Mouse (Mus musculus): ENCODE results near the gene Pde4b.

Pde4b gene

GRCm38 (mm10) chr4:102209773-102210172, 122.4 kb downstream of the Pde4b start:
- TF ChIP-seq CTCF (conservative IDR thresholded peaks at IDR 0.05; ENCODE audit: low read length) (no peak), POU5F1 (IDR thresholded peaks at IDR 0.05; ENCODE audit: borderline replicate concordance, low read length) (no peak), NANOG (IDR thresholded peaks at IDR 0.05; ENCODE audit: borderline replicate concordance, low read length) (no peak)
- Histone ChIP-seq H3K36me3 (ENCODE audit: insufficient read depth, low read length) (no peaks in the 10 kb centered on the region), H3K27me3 (ENCODE audit: insufficient read depth, low read length) (no peaks in the 10 kb centered on the region), H3K9me3 (ENCODE audit: low read length) (no peaks in the 10 kb centered on the region), H3K4me3 (replicated peaks; ENCODE audit: low read length) (no peak overlapping the region), H3K4me1 (replicated peaks; ENCODE audit: low read depth, low read length) (no peaks in the 10 kb centered on the region)

GRCm38 (mm10) chr4:102226700-102227099, 139.4 kb downstream of the Pde4b start:
- Histone ChIP-seq H3K9me3 (ENCODE audit: low read length) (no peaks in the 10 kb centered on the region), H3K4me1 (replicated peaks; ENCODE audit: low read depth, low read length) (no peaks in the 10 kb centered on the region), H3K4me3 (replicated peaks; ENCODE audit: low read length) (no peak overlapping the region), H3K36me3 (ENCODE audit: insufficient read depth, low read length) (no peaks in the 10 kb centered on the region), H3K27me3 (ENCODE audit: insufficient read depth, low read length) (no peaks in the 10 kb centered on the region)
- TF ChIP-seq POU5F1 (IDR thresholded peaks at IDR 0.05; ENCODE audit: borderline replicate concordance, low read length) (no peak), CTCF (conservative IDR thresholded peaks at IDR 0.05; ENCODE audit: low read length) (peak; percentile 31; the same call in 1 of the 2 replicates)

GRCm38 (mm10) chr4:102228953-102229586, 141.7 kb downstream of the Pde4b start:
- H3K9me3 ChIP-seq (ENCODE audit: low read length): no peaks in the 10 kb centered on the region

GRCm38 (mm10) chr4:102230898-102231297, 143.6 kb downstream of the Pde4b start:
- Histone ChIP-seq H3K27me3 (ENCODE audit: insufficient read depth, low read length) (no peaks in the 10 kb centered on the region), H3K36me3 (ENCODE audit: insufficient read depth, low read length) (no peaks in the 10 kb centered on the region), H3K4me3 (replicated peaks; ENCODE audit: low read length) (no peak overlapping the region), H3K9me3 (ENCODE audit: low read length) (no peaks in the 10 kb centered on the region), H3K4me1 (replicated peaks; ENCODE audit: low read depth, low read length) (peaks cover 12% of the 10 kb centered on the region; the same call in 1 of the 2 replicates)
- no peak for TF ChIP-seq CTCF (conservative IDR thresholded peaks at IDR 0.05; ENCODE audit: low read length)
- no peak for TF ChIP-seq POU5F1 (IDR thresholded peaks at IDR 0.05; ENCODE audit: borderline replicate concordance, low read length)
- no peak for TF ChIP-seq NANOG (IDR thresholded peaks at IDR 0.05; ENCODE audit: borderline replicate concordance, low read length)

More at GRCm38 (mm10) chr4:102228953-102229586, 141.7 kb downstream of the Pde4b start:
- H3K36me3 ChIP-seq (ENCODE audit: insufficient read depth, low read length): no peaks in the 10 kb centered on the region
- no peak overlapping the region for H3K4me3 ChIP-seq (replicated peaks; ENCODE audit: low read length)
- H3K27me3 ChIP-seq (ENCODE audit: insufficient read depth, low read length): no peaks in the 10 kb centered on the region
- H3K4me1 ChIP-seq (replicated peaks; ENCODE audit: low read depth, low read length): no peaks in the 10 kb centered on the region
- TF ChIP-seq POU5F1 (IDR thresholded peaks at IDR 0.05; ENCODE audit: borderline replicate concordance, low read length) (no peak), NANOG (IDR thresholded peaks at IDR 0.05; ENCODE audit: borderline replicate concordance, low read length) (no peak), CTCF (conservative IDR thresholded peaks at IDR 0.05; ENCODE audit: low read length) (peak; percentile 36)

- Histone ChIP-seq H3K9me3 (ENCODE audit: low read length) (no peaks in the 10 kb centered on the region), H3K4me1 (replicated peaks; ENCODE audit: low read depth, low read length) (peaks cover 14% of the 10 kb centered on the region; the same call in 1 of the 2 replicates), H3K36me3 (ENCODE audit: insufficient read depth, low read length) (no peaks in the 10 kb centered on the region), H3K4me3 (replicated peaks; ENCODE audit: low read length) (no peak overlapping the region), H3K27me3 (ENCODE audit: insufficient read depth, low read length) (no peaks in the 10 kb centered on the region)
- TF ChIP-seq CTCF (conservative IDR thresholded peaks at IDR 0.05; ENCODE audit: low read length): no peak
- no peak for TF ChIP-seq POU5F1 (IDR thresholded peaks at IDR 0.05; ENCODE audit: borderline replicate concordance, low read length)
- TF ChIP-seq NANOG (IDR thresholded peaks at IDR 0.05; ENCODE audit: borderline replicate concordance, low read length): no peak
Observed at GRCm38 (mm10) chr4:102233633-102234032, 146.3 kb downstream of the Pde4b start.

- Histone ChIP-seq H3K4me3 (replicated peaks; ENCODE audit: low read length) (no peak overlapping the region), H3K36me3 (ENCODE audit: insufficient read depth, low read length) (no peaks in the 10 kb centered on the region), H3K27me3 (ENCODE audit: insufficient read depth, low read length) (no peaks in the 10 kb centered on the region), H3K4me1 (replicated peaks; ENCODE audit: low read depth, low read length) (peaks cover 14% of the 10 kb centered on the region; the same call in 1 of the 2 replicates), H3K9me3 (ENCODE audit: low read length) (no peaks in the 10 kb centered on the region)
- TF ChIP-seq NANOG (IDR thresholded peaks at IDR 0.05; ENCODE audit: borderline replicate concordance, low read length) (no peak), CTCF (conservative IDR thresholded peaks at IDR 0.05; ENCODE audit: low read length) (no peak), POU5F1 (IDR thresholded peaks at IDR 0.05; ENCODE audit: borderline replicate concordance, low read length) (no peak)
Observed at GRCm38 (mm10) chr4:102235151-102235550, 147.8 kb downstream of the Pde4b start.

- no peak for TF ChIP-seq POU5F1 (IDR thresholded peaks at IDR 0.05; ENCODE audit: borderline replicate concordance, low read length)
- TF ChIP-seq NANOG (IDR thresholded peaks at IDR 0.05; ENCODE audit: borderline replicate concordance, low read length): no peak
- TF ChIP-seq CTCF (conservative IDR thresholded peaks at IDR 0.05; ENCODE audit: low read length): no peak
- no peaks in the 10 kb centered on the region for H3K9me3 ChIP-seq (ENCODE audit: low read length)
- H3K4me1 ChIP-seq (replicated peaks; ENCODE audit: low read depth, low read length): peaks cover 14% of the 10 kb centered on the region; the same call in 1 of the 2 replicates
- H3K4me3 ChIP-seq (replicated peaks; ENCODE audit: low read length): no peak overlapping the region
- no peaks in the 10 kb centered on the region for H3K36me3 ChIP-seq (ENCODE audit: insufficient read depth, low read length)
- H3K27me3 ChIP-seq (ENCODE audit: insufficient read depth, low read length): no peaks in the 10 kb centered on the region
Observed at GRCm38 (mm10) chr4:102239102-102239501, 151.8 kb downstream of the Pde4b start.

- Histone ChIP-seq H3K9me3 (ENCODE audit: low read length) (no peaks in the 10 kb centered on the region), H3K4me3 (replicated peaks; ENCODE audit: low read length) (no peak overlapping the region), H3K36me3 (ENCODE audit: insufficient read depth, low read length) (no peaks in the 10 kb centered on the region), H3K27me3 (ENCODE audit: insufficient read depth, low read length) (no peaks in the 10 kb centered on the region), H3K4me1 (replicated peaks; ENCODE audit: low read depth, low read length) (peaks cover 10% of the 10 kb centered on the region; the same call in 1 of the 2 replicates)
- no peak for TF ChIP-seq POU5F1 (IDR thresholded peaks at IDR 0.05; ENCODE audit: borderline replicate concordance, low read length)
- TF ChIP-seq NANOG (IDR thresholded peaks at IDR 0.05; ENCODE audit: borderline replicate concordance, low read length): no peak
- no peak for TF ChIP-seq CTCF (conservative IDR thresholded peaks at IDR 0.05; ENCODE audit: low read length)
Observed at GRCm38 (mm10) chr4:102239657-102240390, 152.5 kb downstream of the Pde4b start.
